Mouse (Mus musculus) hindbrain, embryonic 11.5 days (tissue): ENCODE data around the gene Lhx4. TPM values are rescaled to one million over a fixed set of nuclear protein-coding genes. Genes with fewer than 3 reads are reported as not detected.

ENCODE experiments used
- ATAC-seq: fragments of 200-750 bp; cut with Nextera tagmentation; 2 replicates; pipeline ENCODE4 v1.8.0; 2017; ENCODE audit warnings: mild to moderate bottlenecking, moderate TSS enrichment, moderate library complexity; ENCODE audit not compliant: low FRiP score
- DNase-seq: peaks from one replicate; pipeline ENCODE4 v3.0.0-alpha.2; 2015; ENCODE audit warnings: low spot score
- H3K27ac ChIP-seq: fragments of 300-500 bp; sonication (generic); 2 replicates; pipeline ENCODE4 v1.5.1; 2014; ENCODE audit warnings: mild to moderate bottlenecking, low read depth, low read length
- H3K27me3 ChIP-seq: fragments of 300-500 bp; sonication (generic); 2 replicates; pipeline ENCODE4 v1.6.1; 2014; ENCODE audit warnings: mild to moderate bottlenecking, low read length, moderate library complexity, mixed read lengths; ENCODE audit not compliant: control insufficient read depth, insufficient read depth
- H3K36me3 ChIP-seq: fragments of 300-500 bp; sonication (generic); 2 replicates; pipeline ENCODE4 v1.6.1; 2014; ENCODE audit warnings: mild to moderate bottlenecking, low read length, moderate library complexity, mixed read lengths; ENCODE audit not compliant: control insufficient read depth, insufficient read depth
- H3K4me1 ChIP-seq: fragments of 300-500 bp; sonication (generic); replicated peaks from 2 replicates; pipeline ENCODE4 v1.6.1; 2014; ENCODE audit warnings: low read length, mixed read lengths; ENCODE audit not compliant: control insufficient read depth, insufficient read depth
- H3K4me2 ChIP-seq: fragments of 300-500 bp; sonication (generic); replicated peaks from 2 replicates; pipeline ENCODE4 v1.6.1; 2014; ENCODE audit warnings: mild to moderate bottlenecking, low read depth, low read length
- H3K4me3 ChIP-seq: fragments of 300-500 bp; sonication (generic); 2 replicates; pipeline ENCODE4 v1.5.1; 2014; ENCODE audit warnings: low read depth, low read length
- H3K9ac ChIP-seq: fragments of 300-500 bp; sonication (generic); 2 replicates; pipeline ENCODE4 v1.6.1; 2014; ENCODE audit warnings: low read depth, low read length
- H3K9me3 ChIP-seq: fragments of 300-500 bp; sonication (generic); 2 replicates; pipeline ENCODE4 v1.6.1; 2016; ENCODE audit warnings: low read length; ENCODE audit not compliant: control insufficient read depth
- WGBS: fragments of 180-500 bp; shearing (Covaris S2); extraction: QIAGEN DNeasy Blood & Tissue Kit; methylation state at CpG from one replicate; pipeline ENCODE4 v1.1.7; 2014; 5-methylcytosine and 5-hydroxymethylcytosine counted together
- polyA plus RNA-seq: library from polyadenylated mRNA; unstranded; fragments of >200 nt; fragmentation: Nextera tagmentation; extraction: Ambion mirVana; gene quantifications from 2 replicates; pipeline ENCODE4 v1.2.1, GENCODE M21; 2014

The Lhx4 gene
- polyA plus RNA-seq, 1 experiment from 2014 or later: 7.9 TPM

DNA sequence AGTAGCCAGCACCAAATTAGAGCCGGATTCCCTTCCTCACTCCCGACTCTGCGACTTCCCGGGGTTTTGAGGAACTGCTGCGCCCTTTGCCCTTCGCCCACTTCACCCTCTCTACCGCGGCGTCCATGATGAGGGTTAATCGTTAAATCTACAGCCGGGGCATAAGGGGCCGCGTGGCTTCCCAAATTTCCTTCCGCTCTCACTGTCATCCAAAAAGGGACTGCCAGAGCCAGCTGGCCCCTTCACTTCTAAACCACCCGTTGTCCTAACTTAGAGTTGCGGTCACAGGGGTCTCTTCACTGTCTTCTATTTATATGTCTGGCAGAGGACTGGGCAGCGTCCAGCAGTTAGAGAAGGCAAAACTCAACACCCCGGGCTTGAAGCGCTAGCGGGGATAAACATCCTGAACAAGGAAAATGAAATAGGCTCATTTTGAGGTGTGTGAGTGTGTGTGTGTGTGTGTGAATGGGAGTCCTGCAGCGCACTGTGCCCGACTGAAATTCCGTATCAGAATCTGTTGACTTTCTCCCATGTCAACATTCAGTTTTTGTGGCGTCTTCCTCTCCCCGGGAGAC, 13.6 kb downstream of the Lhx4 start:
- Histone ChIP-seq H3K27ac (no peak overlapping the region), H3K4me3 (0 out of 2 replicates have a peak overlapping the region, but pooled peaks have one; percentile 12), H3K4me1 (peaks cover 14% of the 10 kb centered on the region), H3K9me3 (no peaks in the 10 kb centered on the region), H3K4me2 (0 out of 2 replicates have a peak overlapping the region, but pooled peaks have one; percentile 5), H3K9ac (no peak overlapping the region), H3K27me3 (peaks cover 96% of the 10 kb centered on the region), H3K36me3 (no peaks in the 10 kb centered on the region)
- DNase-seq (peak; percentile 58), ATAC-seq (no peak)
- WGBS: under 1% methylated on average over 25 of the region's 25 CpGs

DNA sequence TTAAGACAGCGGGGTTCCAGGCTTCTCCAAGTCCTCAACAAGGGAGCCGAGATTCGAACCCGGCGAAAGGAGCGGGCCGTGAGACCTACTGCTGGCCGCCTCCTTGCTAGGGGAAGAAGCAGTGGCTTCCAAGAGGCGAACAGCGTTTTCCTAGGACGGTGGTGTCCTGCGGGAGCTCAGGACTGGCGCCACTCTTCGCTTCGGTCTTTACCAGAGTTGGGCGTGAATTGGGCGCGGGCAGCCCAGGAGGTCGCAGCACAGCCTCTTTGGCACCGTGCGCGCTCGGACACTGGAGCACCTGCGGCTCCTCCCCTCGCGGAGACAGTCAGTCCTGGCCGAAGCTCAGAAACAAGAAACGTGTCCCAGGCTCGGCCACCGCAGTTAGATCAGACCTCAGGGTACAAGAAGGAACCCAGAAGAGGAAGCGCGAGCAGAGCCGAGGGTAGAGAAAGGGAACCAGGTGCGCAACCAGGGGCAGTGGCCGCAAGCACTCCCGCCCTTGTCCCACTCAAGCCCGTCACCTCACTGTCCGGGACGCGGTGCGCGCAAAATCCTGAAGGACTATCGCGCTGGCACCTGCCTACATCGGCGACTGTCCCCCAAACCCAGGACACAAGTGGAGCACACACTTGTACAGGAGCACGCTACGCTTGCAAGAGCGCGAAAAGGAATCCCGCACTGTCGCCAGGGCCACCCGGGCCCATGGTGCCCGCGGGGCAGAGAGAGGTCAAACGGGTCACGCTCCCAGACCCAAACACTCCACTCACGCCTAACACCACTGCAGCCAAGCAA, 14.3 kb downstream of the Lhx4 start:
- DNase-seq (peak; percentile 66), ATAC-seq (no peak)
- H3K4me3 ChIP-seq: no peak overlapping the region
- under 1% methylated on average over 58 of the region's 58 CpGs for WGBS
- no peaks in the 10 kb centered on the region for H3K9me3 ChIP-seq
- no peak overlapping the region for H3K27ac ChIP-seq
- H3K27me3 ChIP-seq: peaks cover 96% of the 10 kb centered on the region
- no peak overlapping the region for H3K9ac ChIP-seq
- peaks cover 12% of the 10 kb centered on the region for H3K4me1 ChIP-seq
- H3K4me2 ChIP-seq: no peak overlapping the region
- H3K36me3 ChIP-seq: no peaks in the 10 kb centered on the region

DNA sequence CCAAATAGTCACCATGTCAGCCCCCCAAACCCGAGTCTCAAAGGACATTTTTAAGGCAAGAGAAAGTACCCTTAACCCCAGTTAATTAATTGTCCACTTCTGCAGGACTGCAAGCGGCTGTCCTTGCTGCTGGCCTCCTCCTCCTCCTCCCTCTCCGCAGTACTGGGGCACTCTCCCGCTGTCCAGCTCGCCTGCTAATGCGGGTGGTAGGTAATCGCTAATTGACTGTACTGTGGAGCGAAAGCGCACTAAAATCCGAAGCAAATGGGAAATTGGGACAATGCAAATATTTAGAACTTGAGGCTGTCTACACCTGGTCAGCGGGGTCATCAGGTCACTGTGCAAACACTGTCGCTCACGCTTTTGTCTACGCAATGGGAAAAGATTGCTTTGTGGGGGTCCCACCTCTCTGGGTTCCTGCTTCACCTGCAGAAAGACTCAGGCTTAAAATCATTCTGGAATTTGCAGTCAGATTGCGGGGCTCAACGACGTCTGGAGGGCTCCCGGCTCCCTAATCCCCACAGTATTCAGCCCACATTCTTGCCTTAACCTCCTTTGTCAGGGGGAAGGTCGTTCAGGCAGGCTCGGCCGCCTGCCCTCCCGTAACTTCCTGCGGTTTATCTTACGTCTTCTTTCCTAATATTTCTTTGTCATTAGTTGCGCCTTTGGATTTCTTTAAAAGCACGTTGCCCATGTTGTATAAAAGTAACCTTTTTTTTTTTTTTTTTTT, 15.2 kb downstream of the Lhx4 start:
- WGBS: under 1% methylated on average over 26 of the region's 26 CpGs
- H3K4me3 ChIP-seq: no peak overlapping the region

DNA sequence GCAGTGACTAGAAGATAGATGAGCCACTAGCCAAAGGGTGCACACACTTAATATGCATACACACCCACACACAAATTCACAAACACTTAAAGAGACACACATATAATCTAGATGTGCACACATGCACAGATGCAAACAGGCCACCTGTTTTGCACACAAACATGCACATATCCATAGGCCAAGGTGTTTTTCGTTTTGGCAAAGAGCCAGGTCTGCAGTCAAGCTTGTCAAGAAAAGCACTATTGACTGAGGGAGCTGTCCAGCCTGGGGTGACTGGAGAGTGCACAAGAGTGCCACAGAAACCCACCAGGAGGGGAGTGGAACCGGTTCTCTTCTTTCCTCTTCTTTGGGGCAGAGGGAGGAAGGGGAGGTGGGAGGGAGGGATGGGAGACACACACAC, 20.3 kb downstream of the Lhx4 start:
- Histone ChIP-seq H3K36me3 (no peaks in the 10 kb centered on the region), H3K27ac (no peak overlapping the region), H3K4me2 (no peak overlapping the region), H3K9ac (no peak overlapping the region), H3K9me3 (no peaks in the 10 kb centered on the region), H3K27me3 (peaks cover 82% of the 10 kb centered on the region), H3K4me3 (no peak overlapping the region), H3K4me1 (no peaks in the 10 kb centered on the region; the same call in 1 of the 2 replicates)
- ATAC-seq (no peak), DNase-seq (no peak)
- WGBS: 0% methylated on average over 2 of the region's 2 CpGs

More for the DNA sequence above, 15.2 kb downstream of the Lhx4 start:
- H3K4me1 ChIP-seq: peaks cover 5% of the 10 kb centered on the region
- no peak overlapping the region for H3K27ac ChIP-seq
- no peak overlapping the region for H3K4me2 ChIP-seq
- H3K36me3 ChIP-seq: no peaks in the 10 kb centered on the region
- no peaks in the 10 kb centered on the region for H3K9me3 ChIP-seq
- H3K27me3 ChIP-seq: peaks cover 95% of the 10 kb centered on the region
- ATAC-seq (no peak), DNase-seq (peak; percentile 54)
- no peak overlapping the region for H3K9ac ChIP-seq

DNA sequence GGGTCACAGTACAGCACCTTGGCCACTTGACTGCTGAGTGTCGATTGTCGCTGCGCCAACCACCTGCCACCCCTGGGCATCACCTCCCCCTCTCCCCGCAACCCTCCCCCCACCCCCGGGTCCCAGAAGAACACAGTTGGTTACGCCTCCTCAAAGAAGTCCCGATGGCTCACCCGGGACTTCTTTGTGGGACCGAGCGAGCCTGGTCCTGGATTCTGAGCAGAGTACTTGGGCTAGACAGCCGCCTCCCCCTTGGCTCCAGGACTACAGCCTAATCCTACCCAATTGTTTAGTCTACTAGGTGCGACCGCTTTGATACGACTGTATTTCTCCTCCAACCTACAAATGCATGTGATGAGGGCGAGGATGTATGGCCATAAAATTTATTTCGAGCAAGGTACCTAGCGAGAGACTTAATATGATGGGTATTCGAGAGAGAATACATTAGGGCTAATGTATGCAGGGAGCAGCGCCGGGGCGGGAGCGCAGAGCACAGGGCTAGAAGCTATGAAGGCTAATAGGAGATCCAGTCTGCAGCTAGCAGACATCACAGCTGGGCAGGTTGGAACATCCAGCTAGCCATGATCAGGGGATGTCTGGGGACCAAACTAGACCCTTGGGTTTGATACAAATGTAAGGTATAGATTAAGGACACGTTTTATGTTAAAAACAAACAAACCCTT, 22.2 kb downstream of the Lhx4 start:
- DNase-seq: no peak

DNA sequence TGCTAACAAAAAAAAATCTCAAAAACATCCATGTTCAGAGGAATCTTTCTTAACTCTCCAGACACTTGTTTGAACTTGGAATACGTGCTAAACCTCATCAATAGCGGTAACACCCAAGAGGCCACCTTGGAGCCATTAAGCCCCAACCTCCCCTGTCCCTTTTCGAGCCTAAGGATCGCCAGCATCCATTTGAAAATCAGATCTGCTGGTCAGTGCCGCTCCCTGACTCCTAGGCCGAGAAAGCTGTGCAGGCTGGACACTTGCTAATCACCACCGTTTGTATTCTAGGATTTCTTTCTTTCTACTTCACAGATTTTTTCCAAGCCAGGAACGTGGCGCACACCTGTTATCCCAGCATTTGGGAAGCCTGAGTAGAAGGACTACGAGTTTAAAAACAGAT, 23.7 kb downstream of the Lhx4 start:
- 28% methylated on average over 10 of the region's 10 CpGs for WGBS
- ATAC-seq: no peak

More for the DNA sequence above, 22.2 kb downstream of the Lhx4 start:
- Histone ChIP-seq H3K36me3 (no peaks in the 10 kb centered on the region), H3K4me3 (peak overlapping the region; percentile 13; the same call in 1 of the 2 replicates), H3K4me1 (no peaks in the 10 kb centered on the region; the same call in 1 of the 2 replicates), H3K27me3 (peaks cover 72% of the 10 kb centered on the region), H3K9ac (no peak overlapping the region), H3K4me2 (peak overlapping the region; percentile 9; the same call in 1 of the 2 replicates), H3K27ac (no peak overlapping the region), H3K9me3 (no peaks in the 10 kb centered on the region)
- peak; percentile 61 for ATAC-seq
- 1% methylated on average over 23 of the region's 23 CpGs for WGBS

DNA sequence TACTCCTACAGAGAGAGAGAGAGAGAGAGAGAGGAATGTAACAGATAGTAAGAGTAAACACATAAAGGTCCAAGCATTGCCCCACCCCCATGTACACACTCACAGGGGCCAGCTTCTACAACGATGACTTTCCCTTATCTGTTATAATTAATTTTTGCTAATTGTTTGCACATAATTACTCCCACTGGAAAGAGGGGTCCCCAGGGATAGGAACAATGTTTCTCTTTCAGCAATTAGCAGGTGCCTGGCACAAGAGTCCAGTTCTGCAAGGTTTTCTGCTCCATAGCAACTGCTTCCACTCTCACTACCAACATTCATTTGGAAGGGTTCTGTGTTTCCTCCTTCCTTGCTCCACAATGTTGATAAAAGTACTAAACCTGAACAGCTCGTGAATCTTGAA, 25.6 kb downstream of the Lhx4 start:
- peaks cover 3% of the 10 kb centered on the region for H3K4me1 ChIP-seq
- no peak overlapping the region for H3K4me2 ChIP-seq
- no peak overlapping the region for H3K4me3 ChIP-seq
- no peak overlapping the region for H3K9ac ChIP-seq
- no peak for DNase-seq
- WGBS: 71% methylated on average over 2 of the region's 2 CpGs
- peaks cover 65% of the 10 kb centered on the region for H3K27me3 ChIP-seq
- no peak for ATAC-seq
- no peaks in the 10 kb centered on the region for H3K9me3 ChIP-seq
- H3K36me3 ChIP-seq: no peaks in the 10 kb centered on the region
- no peak overlapping the region for H3K27ac ChIP-seq

More for the DNA sequence above, 23.7 kb downstream of the Lhx4 start:
- no peak overlapping the region for H3K4me2 ChIP-seq
- H3K4me1 ChIP-seq: no peaks in the 10 kb centered on the region; the same call in 1 of the 2 replicates
- H3K9me3 ChIP-seq: no peaks in the 10 kb centered on the region
- no peak for DNase-seq
- H3K9ac ChIP-seq: no peak overlapping the region
- no peaks in the 10 kb centered on the region for H3K36me3 ChIP-seq
- peaks cover 72% of the 10 kb centered on the region for H3K27me3 ChIP-seq
- H3K4me3 ChIP-seq: no peak overlapping the region
- H3K27ac ChIP-seq: no peak overlapping the region

DNA sequence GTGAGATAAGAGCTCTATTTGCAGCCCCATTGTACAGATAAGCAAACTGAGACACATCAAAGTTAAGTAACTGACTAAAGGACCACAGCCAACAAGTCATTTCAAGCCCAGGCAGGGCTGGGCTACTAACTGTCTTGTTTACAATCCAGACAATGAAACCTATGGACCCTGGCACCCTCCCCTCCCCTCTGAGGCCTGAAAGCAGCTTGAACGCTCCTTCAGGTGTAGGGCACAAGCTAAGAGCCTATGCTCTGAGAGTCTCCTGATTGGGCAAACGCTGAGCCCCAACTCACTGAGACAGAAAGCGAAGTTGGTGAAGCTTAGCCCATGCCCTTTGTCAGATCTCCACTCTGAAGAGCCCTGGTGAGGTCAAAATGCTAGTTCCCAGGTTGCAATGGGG, 27.2 kb downstream of the Lhx4 start:
- H3K9ac ChIP-seq: no peak overlapping the region
- no peak overlapping the region for H3K4me2 ChIP-seq
- no peak overlapping the region for H3K4me3 ChIP-seq
- WGBS: 68% methylated on average over 3 of the region's 3 CpGs
- H3K36me3 ChIP-seq: no peaks in the 10 kb centered on the region
- DNase-seq (no peak), ATAC-seq (no peak)
- peaks cover 3% of the 10 kb centered on the region for H3K4me1 ChIP-seq
- no peak overlapping the region for H3K27ac ChIP-seq
- H3K9me3 ChIP-seq: no peaks in the 10 kb centered on the region
- H3K27me3 ChIP-seq: peaks cover 54% of the 10 kb centered on the region
